Mouse (Mus musculus): ENCODE measurements around the gene Ttll12. TPM values are rescaled to one million over a fixed set of nuclear protein-coding genes. Genes with fewer than 3 reads are reported as not detected.

Gene Ttll12
- total and polyA plus RNA-seq, 3 experiments, result 43.9 to 76.5 TPM; not detected in 1

GRCm38 (mm10) chr15:83606216-83606615 is 11.3 kb upstream of the Ttll12 start:
- Histone ChIP-seq H3K27ac (ENCODE audit: control insufficient read depth, low read depth, low read length) (no peak overlapping the region), H3K79me2 (ENCODE audit: control insufficient read depth, insufficient read depth, low read length, poor library complexity) (no peaks in the 10 kb centered on the region), H3K9ac (ENCODE audit: control insufficient read depth, low read depth, low read length, poor library complexity, severe bottlenecking) (no peak overlapping the region), H3K4me1 (ENCODE audit: control insufficient read depth in 1 of 2, insufficient read depth in 2 of 2, low read length in 2 of 2) (peaks cover 3 to 10% of the 10 kb centered on the region in 2 experiments), H3K27me3 (ENCODE audit: control insufficient read depth in 1 of 2, insufficient read depth in 2 of 2, low read length in 2 of 2) (peaks cover 0 to 2% of the 10 kb centered on the region in 2 experiments; a peak in 1 of 4 replicates), H3K36me3 (ENCODE audit: control insufficient read depth in 1 of 2, insufficient read depth in 2 of 2, low read length in 2 of 2) (peaks cover 0 to 7% of the 10 kb centered on the region in 2 experiments; a peak in 2 of 4 replicates), H3K4me3 (ENCODE audit: control insufficient read depth in 1 of 2, insufficient read depth in 1 of 2, low read depth in 2 of 2, low read length in 2 of 2) (no peak overlapping the region), H3K9me3 (replicated peaks; ENCODE audit: insufficient read depth, low read length) (no peaks in the 10 kb centered on the region)
- no peak for TF ChIP-seq ZNF384 (IDR thresholded peaks at IDR 0.05; ENCODE audit: low read depth, low read length)
- no peak for TF ChIP-seq ETS1 (IDR thresholded peaks at IDR 0.05; ENCODE audit: low read depth, low read length)
- no peak for TF ChIP-seq GABPA (IDR thresholded peaks at IDR 0.05; ENCODE audit: low read depth, low read length)
- no peak for TF ChIP-seq CTCF (IDR thresholded peaks at IDR 0.05 in 2 of 3, conservative IDR thresholded peaks at IDR 0.05 in 1 of 3; ENCODE audit: control insufficient read depth in 1 of 3, insufficient read depth in 1 of 3, low read depth in 2 of 3, low read length in 3 of 3, poor library complexity in 1 of 3, severe bottlenecking in 1 of 3)
- TF ChIP-seq CHD2 (IDR thresholded peaks at IDR 0.05; ENCODE audit: low read length), result no peak
- TF ChIP-seq EP300 (IDR thresholded peaks at IDR 0.05; ENCODE audit: low read depth in 1 of 2, low read length in 2 of 2), result no peak
- no peak for TF ChIP-seq SMC3 (IDR thresholded peaks at IDR 0.05; ENCODE audit: low read depth, low read length)
- no peak for TF ChIP-seq RCOR1 (IDR thresholded peaks at IDR 0.05; ENCODE audit: low read depth, low read length)
- TF ChIP-seq POLR2AphosphoS5 (IDR thresholded peaks at IDR 0.05; ENCODE audit: borderline replicate concordance, low read depth, low read length), result no peak
- TF ChIP-seq MYC (IDR thresholded peaks at IDR 0.05; ENCODE audit: low read depth, low read length), result no peak
- TF ChIP-seq HCFC1 (IDR thresholded peaks at IDR 0.05; ENCODE audit: low read depth, low read length), result no peak
- no peak for TF ChIP-seq USF1 (IDR thresholded peaks at IDR 0.05; ENCODE audit: low read depth, low read length)
- TF ChIP-seq TAL1 (IDR thresholded peaks at IDR 0.05; ENCODE audit: low read length), result no peak
- no peak for TF ChIP-seq ZC3H11A (IDR thresholded peaks at IDR 0.05; ENCODE audit: low read depth, low read length)
- DNase-seq (ENCODE audit: low read depth, low spot score), result no peak

- no peak overlapping the region for H3K27ac ChIP-seq (ENCODE audit: control insufficient read depth, low read depth, low read length)
- no peaks in the 10 kb centered on the region for H3K79me2 ChIP-seq (ENCODE audit: control insufficient read depth, insufficient read depth, low read length, poor library complexity)
- H3K9me3 ChIP-seq (replicated peaks; ENCODE audit: insufficient read depth, low read length), result no peaks in the 10 kb centered on the region
- TF ChIP-seq GABPA (IDR thresholded peaks at IDR 0.05; ENCODE audit: low read depth, low read length), result no peak
- no peak for TF ChIP-seq MYB (IDR thresholded peaks at IDR 0.05; ENCODE audit: low read depth, low read length)
- TF ChIP-seq GATA1 (IDR thresholded peaks at IDR 0.05; ENCODE audit: low read depth, low read length), result no peak
- no peaks in the 10 kb centered on the region for H3K27me3 ChIP-seq (ENCODE audit: control insufficient read depth in 1 of 2, insufficient read depth in 2 of 2, low read length in 2 of 2)
- peaks cover 0 to 7% of the 10 kb centered on the region in 2 experiments; a peak in 2 of 4 replicates for H3K36me3 ChIP-seq (ENCODE audit: control insufficient read depth in 1 of 2, insufficient read depth in 2 of 2, low read length in 2 of 2)
- DNase-seq (ENCODE audit: low read depth, low spot score), result no peak
- H3K4me3 ChIP-seq (ENCODE audit: control insufficient read depth in 1 of 2, insufficient read depth in 1 of 2, low read depth in 2 of 2, low read length in 2 of 2), result no peak overlapping the region
- H3K4me1 ChIP-seq (ENCODE audit: control insufficient read depth in 1 of 2, insufficient read depth in 2 of 2, low read length in 2 of 2), result peaks cover 9 to 17% of the 10 kb centered on the region in 2 experiments
- no peak overlapping the region for H3K9ac ChIP-seq (ENCODE audit: control insufficient read depth, low read depth, low read length, poor library complexity, severe bottlenecking)
These were observed 8.5 kb upstream of the Ttll12 start for GRCm38 (mm10) chr15:83603426-83603825.
